11 mouse cellular contexts compared by ENCODE assay signal in genomic region chr8:95028391-95028790, GRCm38 (mm10). TPM values are rescaled to one million over a fixed set of nuclear protein-coding genes. Genes with fewer than 3 reads are reported as not detected.
DNase-seq lines count a peak whose midpoint lies in the region; ATAC-seq lines count a peak whose summit lies in the region.
"Had no signal": no experiment of that assay in that cellular context is flagged by ENCODE, and none has a peak within 500 bp of the region (broad histone marks: within the 10 kb centered on the region; RNA-seq: fewer than 3 reads in every experiment).

No protein-coding gene starts in this region.

- peak; percentile 43 for DNase-seq in ES-CJ7 (ENCODE audit: low read depth, low spot score)
- DNase-seq in adipocyte (ENCODE audit: low spot score) = peak; percentile 38
- peak; percentile 72 for DNase-seq in embryo, embryonic 10.5 days (ENCODE audit: low spot score)
- peak; percentile 69 for DNase-seq in forelimb bud, embryonic 11.5 days (ENCODE audit: low read depth, low spot score)
- DNase-seq in kidney, postnatal 4 days = peak; percentile 77 to 81
- DNase-seq in retina, postnatal 1 day = peak; percentile 52

- 0 out of 2 replicates have a peak, but pooled peaks have one; percentile 38 for ATAC-seq in megakaryocyte progenitor cell, adult 5-6 weeks (replicated peaks; ENCODE audit: poor library complexity)

RNA-seq across cellular contexts. Expression of gene Adgrg3, which starts 10.9 kb away (rescaled TPM):
- total RNA-seq in megakaryocyte progenitor cell, adult 5-6 weeks (2015) = 106 and 111 TPM in 2 replicates
- total RNA-seq in megakaryocyte progenitor cell, adult 5-6 weeks (2017) = 178 and 215 TPM in 2 replicates

RNA-seq across cellular contexts. Expression of gene Drc7, which starts 26.5 kb away (rescaled TPM):
- 1.2 and 1.8 TPM in 2 replicates for total RNA-seq in megakaryocyte progenitor cell, adult 5-6 weeks (2015)
- total RNA-seq in megakaryocyte progenitor cell, adult 5-6 weeks (2017) = 3.8 and 7.1 TPM in 2 replicates
- total RNA-seq: adrenal gland, adult 18-20 months; gastrocnemius, postnatal 14 days; heart, adult 18-20 months; heart, postnatal 25 days had no signal

RNA-seq across cellular contexts. Expression of gene Katnb1, which starts 52.6 kb away (rescaled TPM):
- total RNA-seq in megakaryocyte progenitor cell, adult 5-6 weeks (2015) = 6.3 and 7.3 TPM in 2 replicates
- total RNA-seq in megakaryocyte progenitor cell, adult 5-6 weeks (2017) = 25.2 and 25.9 TPM in 2 replicates

RNA-seq across cellular contexts. Expression of gene Adgrg1, which starts 53.8 kb away (rescaled TPM):
- total RNA-seq in megakaryocyte progenitor cell, adult 5-6 weeks (2015) = 88.4 and 140 TPM in 2 replicates
- total RNA-seq in megakaryocyte progenitor cell, adult 5-6 weeks (2017) = 48.8 and 85.6 TPM in 2 replicates

Comparison
In these comparisons a context has a peak if more than half of its experiments do, and no peak if none do; other contexts are left out.
1. Peak in every context shown above with its lines: DNase-seq and ATAC-seq.